Mouse (Mus musculus): Measurements from ENCODE around the gene Ttc24. TPM values are rescaled to one million over a fixed set of nuclear protein-coding genes. Genes with fewer than 3 reads are reported as not detected.

Gene Ttc24
- not detected in 2 replicates for polyA plus RNA-seq (2015; fragmentation: Nextera tagmentation; extraction: Ambion mirVana)

GRCm38 (mm10) chr3:88078204-88078603 lies at the start of gene Ttc24:
Gene Ttc24 (minus strand): TSS chr3:88078304.
- Histone ChIP-seq H3K4me3 (ENCODE audit: low read depth, low read length) (no peak within 1 kb of the TSS), H3K4me2 (replicated peaks; ENCODE audit: low read depth) (no peak within 1 kb of the TSS), H3K9me3 (ENCODE audit: control insufficient read depth, low read length) (no peaks in the 10 kb centered on the region), H3K4me1 (replicated peaks; ENCODE audit: control insufficient read depth, insufficient read depth) (no peaks in the 10 kb centered on the region), H3K36me3 (ENCODE audit: control insufficient read depth, insufficient read depth, low read length) (no peaks in the 10 kb centered on the region), H3K27ac (replicated peaks) (no peak within 1 kb of the TSS), H3K9ac (ENCODE audit: low read length) (no peak within 1 kb of the TSS), H3K27me3 (ENCODE audit: control insufficient read depth, insufficient read depth, low read length) (no peaks in the 10 kb centered on the region)
- DNase-seq (ENCODE audit: low spot score): no peak
- WGBS: 80% methylated on average over 4 of the region's 4 CpGs
- TF ChIP-seq CTCF (IDR thresholded peaks at IDR 0.05; ENCODE audit: low read depth) (no peak), EP300 (optimal IDR thresholded peaks at IDR 0.05) (no peak)
- no peak for ATAC-seq (ENCODE audit: low FRiP score, low TSS enrichment)

GRCm38 (mm10) chr3:88127636-88128035 lies 49.5 kb upstream of the Ttc24 start:
- no peak for ATAC-seq (ENCODE audit: low FRiP score, low TSS enrichment)
- no peaks in the 10 kb centered on the region for H3K36me3 ChIP-seq (ENCODE audit: control insufficient read depth, insufficient read depth, low read length)
- 51% methylated on average over 3 of the region's 3 CpGs for WGBS
- H3K9ac ChIP-seq (ENCODE audit: low read length): no peak overlapping the region
- no peak for TF ChIP-seq EP300 (optimal IDR thresholded peaks at IDR 0.05)
- no peak for TF ChIP-seq CTCF (IDR thresholded peaks at IDR 0.05; ENCODE audit: low read depth)
- H3K9me3 ChIP-seq (ENCODE audit: control insufficient read depth, low read length): no peaks in the 10 kb centered on the region
- H3K27me3 ChIP-seq (ENCODE audit: control insufficient read depth, insufficient read depth, low read length): no peaks in the 10 kb centered on the region
- H3K4me1 ChIP-seq (replicated peaks; ENCODE audit: control insufficient read depth, insufficient read depth): no peaks in the 10 kb centered on the region
- DNase-seq (ENCODE audit: low spot score): no peak
- H3K27ac ChIP-seq (replicated peaks): no peak overlapping the region
- H3K4me3 ChIP-seq (ENCODE audit: low read depth, low read length): no peak overlapping the region
- H3K4me2 ChIP-seq (replicated peaks; ENCODE audit: low read depth): no peak overlapping the region

- no peaks in the 10 kb centered on the region for H3K4me1 ChIP-seq (replicated peaks; ENCODE audit: control insufficient read depth, insufficient read depth)
- H3K36me3 ChIP-seq (ENCODE audit: control insufficient read depth, insufficient read depth, low read length): no peaks in the 10 kb centered on the region
- H3K4me3 ChIP-seq (ENCODE audit: low read depth, low read length): no peak overlapping the region
- H3K9me3 ChIP-seq (ENCODE audit: control insufficient read depth, low read length): no peaks in the 10 kb centered on the region
- no peak for ATAC-seq (ENCODE audit: low FRiP score, low TSS enrichment)
- no peak overlapping the region for H3K4me2 ChIP-seq (replicated peaks; ENCODE audit: low read depth)
- H3K9ac ChIP-seq (ENCODE audit: low read length): no peak overlapping the region
- no peaks in the 10 kb centered on the region for H3K27me3 ChIP-seq (ENCODE audit: control insufficient read depth, insufficient read depth, low read length)
- WGBS: 78% methylated on average over 7 of the region's 7 CpGs
- H3K27ac ChIP-seq (replicated peaks): no peak overlapping the region
- DNase-seq (ENCODE audit: low spot score): no peak
- no peak for TF ChIP-seq EP300 (optimal IDR thresholded peaks at IDR 0.05)
- no peak for TF ChIP-seq CTCF (IDR thresholded peaks at IDR 0.05; ENCODE audit: low read depth)
Measured at GRCm38 (mm10) chr3:88126181-88126580, 48.1 kb upstream of the Ttc24 start.

- 42% methylated on average over 4 of the region's 4 CpGs for WGBS
- DNase-seq (ENCODE audit: low spot score) (no peak), ATAC-seq (ENCODE audit: low FRiP score, low TSS enrichment) (peak; percentile 41; the same call in 1 of the 2 replicates)
- Histone ChIP-seq H3K4me2 (replicated peaks; ENCODE audit: low read depth) (no peak overlapping the region), H3K9ac (ENCODE audit: low read length) (no peak overlapping the region), H3K9me3 (ENCODE audit: control insufficient read depth, low read length) (no peaks in the 10 kb centered on the region), H3K36me3 (ENCODE audit: control insufficient read depth, insufficient read depth, low read length) (no peaks in the 10 kb centered on the region), H3K4me1 (replicated peaks; ENCODE audit: control insufficient read depth, insufficient read depth) (no peaks in the 10 kb centered on the region), H3K4me3 (ENCODE audit: low read depth, low read length) (no peak overlapping the region), H3K27ac (replicated peaks) (no peak overlapping the region), H3K27me3 (ENCODE audit: control insufficient read depth, insufficient read depth, low read length) (no peaks in the 10 kb centered on the region)
- TF ChIP-seq CTCF (IDR thresholded peaks at IDR 0.05; ENCODE audit: low read depth): no peak
- no peak for TF ChIP-seq EP300 (optimal IDR thresholded peaks at IDR 0.05)
Measured at GRCm38 (mm10) chr3:88125195-88125594, 47.1 kb upstream of the Ttc24 start.

GRCm38 (mm10) chr3:88121164-88122131 lies 43.3 kb upstream of the Ttc24 start:
- 71% methylated on average over 14 of the region's 14 CpGs for WGBS
- H3K27me3 ChIP-seq (ENCODE audit: control insufficient read depth, insufficient read depth, low read length): no peaks in the 10 kb centered on the region
- ATAC-seq (ENCODE audit: low FRiP score, low TSS enrichment) (peak; percentile 68), DNase-seq (ENCODE audit: low spot score) (peak; percentile 39)
- H3K4me1 ChIP-seq (replicated peaks; ENCODE audit: control insufficient read depth, insufficient read depth): no peaks in the 10 kb centered on the region
- no peaks in the 10 kb centered on the region for H3K9me3 ChIP-seq (ENCODE audit: control insufficient read depth, low read length)
- no peak overlapping the region for H3K4me3 ChIP-seq (ENCODE audit: low read depth, low read length)
- H3K36me3 ChIP-seq (ENCODE audit: control insufficient read depth, insufficient read depth, low read length): peaks cover 6% of the 10 kb centered on the region; the same call in 1 of the 2 replicates
- no peak overlapping the region for H3K27ac ChIP-seq (replicated peaks)
- no peak for TF ChIP-seq EP300 (optimal IDR thresholded peaks at IDR 0.05)
- TF ChIP-seq CTCF (IDR thresholded peaks at IDR 0.05; ENCODE audit: low read depth): no peak
- no peak overlapping the region for H3K9ac ChIP-seq (ENCODE audit: low read length)
- H3K4me2 ChIP-seq (replicated peaks; ENCODE audit: low read depth): no peak overlapping the region

GRCm38 (mm10) chr3:88120117-88120651 lies 42.1 kb upstream of the Ttc24 start:
- no peak overlapping the region for H3K27ac ChIP-seq (replicated peaks)
- 78% methylated on average over 19 of the region's 19 CpGs for WGBS
- H3K4me2 ChIP-seq (replicated peaks; ENCODE audit: low read depth): no peak overlapping the region
- no peak overlapping the region for H3K4me3 ChIP-seq (ENCODE audit: low read depth, low read length)
- H3K36me3 ChIP-seq (ENCODE audit: control insufficient read depth, insufficient read depth, low read length): peaks cover 6% of the 10 kb centered on the region; the same call in 1 of the 2 replicates
- no peaks in the 10 kb centered on the region for H3K4me1 ChIP-seq (replicated peaks; ENCODE audit: control insufficient read depth, insufficient read depth)
- no peaks in the 10 kb centered on the region for H3K9me3 ChIP-seq (ENCODE audit: control insufficient read depth, low read length)
- H3K27me3 ChIP-seq (ENCODE audit: control insufficient read depth, insufficient read depth, low read length): no peaks in the 10 kb centered on the region
- H3K9ac ChIP-seq (ENCODE audit: low read length): no peak overlapping the region
- DNase-seq (ENCODE audit: low spot score) (no peak), ATAC-seq (ENCODE audit: low FRiP score, low TSS enrichment) (no peak)
- TF ChIP-seq CTCF (IDR thresholded peaks at IDR 0.05; ENCODE audit: low read depth) (no peak), EP300 (optimal IDR thresholded peaks at IDR 0.05) (no peak)
